Mouse (Mus musculus) embryonic fibroblast, embryonic 13.5 days (primary cell): ENCODE measurements at regions not wholly inside any gene's neighbourhood (a gene's known extent, or its start where the extent isn't known, plus 50 kb on each side); places are given as distances from the start of the nearest gene placed in this dataset.
"Not testable (repeated sequence)": the region's sequence is repeated elsewhere in the genome, so short reads cannot be mapped to it uniquely, and the experiment has no call there.

Experiments used
- H3K27ac ChIP-seq: 2 replicates; pipeline ENCODE4 v1.5.1; 2012; ENCODE audit warnings: low read length, control low read depth, inconsistent platforms; ENCODE audit not compliant: insufficient read depth
- H3K4me1 ChIP-seq: 2 replicates; pipeline ENCODE4 v1.6.1; 2011; ENCODE audit warnings: low read length; ENCODE audit not compliant: control insufficient read depth, insufficient read depth
- H3K4me3 ChIP-seq: 2 replicates; pipeline ENCODE4 v1.5.1; 2011; ENCODE audit warnings: mild to moderate bottlenecking, control low read depth, low read length; ENCODE audit not compliant: insufficient read depth
- CTCF ChIP-seq: IDR thresholded peaks from 2 replicates; pipeline ENCODE4 v1.5.1; 2011; ENCODE audit warnings: mild to moderate bottlenecking, control low read depth, low read length, moderate library complexity, borderline replicate concordance; ENCODE audit not compliant: insufficient read depth
- POLR2A ChIP-seq: IDR thresholded peaks from 2 replicates; pipeline ENCODE4 v1.6.1; 2011; ENCODE audit warnings: low read depth, mild to moderate bottlenecking, control low read depth, low read length, moderate library complexity

DNA sequence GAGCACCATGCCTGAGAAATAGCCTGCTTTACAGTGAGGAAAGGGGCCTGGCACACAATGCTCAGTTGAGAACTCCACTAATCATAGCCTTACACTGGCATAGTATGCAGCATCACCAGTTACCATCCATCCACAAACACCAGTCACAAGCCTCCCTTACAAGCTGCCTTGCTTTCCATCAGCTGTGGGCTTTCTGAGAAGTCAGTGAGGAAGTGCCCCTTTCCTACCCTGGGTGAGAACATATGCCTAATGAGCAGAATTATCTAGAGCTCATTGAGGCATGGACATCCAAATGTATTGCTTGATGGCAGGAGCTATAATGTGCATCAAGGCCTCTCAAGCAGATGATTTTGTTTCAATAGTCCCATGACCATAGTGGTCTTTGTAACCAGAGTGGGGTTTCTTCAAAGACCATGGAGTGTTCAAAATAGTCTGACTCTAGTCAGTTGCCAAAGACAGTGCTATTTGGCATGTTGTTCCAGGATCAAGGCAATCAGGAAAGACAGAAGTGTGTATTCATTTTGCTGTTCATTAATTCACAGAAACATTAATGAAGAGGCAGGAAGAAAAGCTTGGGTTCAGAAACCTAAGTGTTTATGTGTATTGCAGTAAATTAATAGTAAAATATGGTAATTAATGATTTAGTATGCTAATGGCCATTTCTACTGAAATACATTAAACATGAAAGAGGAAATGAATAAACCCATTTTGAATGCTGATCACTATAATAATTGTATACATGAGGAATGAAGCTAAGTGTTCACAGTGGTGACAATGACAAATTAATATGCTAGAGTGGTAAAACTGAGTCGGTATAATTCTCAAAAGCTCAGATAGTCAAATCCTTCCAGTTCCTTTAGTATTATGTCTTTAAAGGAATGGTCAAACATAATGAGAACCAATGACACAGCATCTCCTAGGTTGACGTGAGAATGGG lies 184.2 kb upstream of the Ugt8a start:
- TF ChIP-seq POLR2A (no peak), CTCF (no peak)
- Histone ChIP-seq H3K4me3 (no peak overlapping the region), H3K27ac (no peak overlapping the region)

DNA sequence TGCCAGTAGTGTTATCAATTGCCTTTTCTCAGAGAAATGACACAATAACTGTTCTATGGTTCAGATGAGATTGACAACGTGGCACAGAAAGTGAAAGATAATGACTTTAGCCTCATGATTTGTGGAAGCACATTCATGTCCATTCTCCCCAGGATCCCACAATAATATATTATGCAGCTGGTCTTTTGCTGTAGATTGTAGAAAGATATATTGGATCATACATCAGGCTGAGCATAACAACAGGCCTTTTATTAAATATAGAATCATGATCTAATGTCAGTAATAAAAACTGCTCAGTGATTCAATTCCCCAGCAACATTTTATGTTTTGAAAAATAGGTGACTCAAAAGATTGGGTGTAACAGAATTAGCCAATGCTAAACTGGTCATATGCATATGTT lies 196.9 kb upstream of the Arsj start:
- H3K4me3 ChIP-seq: no peak overlapping the region
- TF ChIP-seq POLR2A (no peak), CTCF (no peak)
- H3K27ac ChIP-seq: no peak overlapping the region
- H3K4me1 ChIP-seq: no peaks in the 10 kb centered on the region

More for the DNA sequence above, 184.2 kb upstream of the Ugt8a start:
- no peaks in the 10 kb centered on the region for H3K4me1 ChIP-seq

DNA sequence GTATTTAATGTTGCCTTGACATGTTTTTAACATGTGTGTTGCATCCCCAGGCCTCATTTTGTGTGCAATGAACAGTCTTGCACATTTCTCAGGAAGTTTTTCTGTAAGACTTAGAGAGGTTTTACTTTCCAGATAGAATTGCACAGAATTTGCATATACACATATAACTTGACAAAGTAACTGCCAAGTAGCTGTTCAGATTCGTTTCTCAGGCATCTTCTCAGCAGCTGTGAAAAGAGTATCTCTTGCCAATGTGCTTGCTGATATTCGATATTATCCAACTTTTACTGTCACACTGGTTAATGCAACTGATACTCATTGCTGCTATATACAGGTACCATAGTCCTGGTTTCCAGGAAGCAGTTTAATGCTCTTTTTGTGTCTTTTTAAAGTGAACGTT lies 154.5 kb upstream of the Arsj start:
- H3K4me3 ChIP-seq: no peak overlapping the region
- H3K27ac ChIP-seq: no peak overlapping the region
- no peaks in the 10 kb centered on the region for H3K4me1 ChIP-seq
- TF ChIP-seq CTCF (no peak), POLR2A (no peak)

DNA sequence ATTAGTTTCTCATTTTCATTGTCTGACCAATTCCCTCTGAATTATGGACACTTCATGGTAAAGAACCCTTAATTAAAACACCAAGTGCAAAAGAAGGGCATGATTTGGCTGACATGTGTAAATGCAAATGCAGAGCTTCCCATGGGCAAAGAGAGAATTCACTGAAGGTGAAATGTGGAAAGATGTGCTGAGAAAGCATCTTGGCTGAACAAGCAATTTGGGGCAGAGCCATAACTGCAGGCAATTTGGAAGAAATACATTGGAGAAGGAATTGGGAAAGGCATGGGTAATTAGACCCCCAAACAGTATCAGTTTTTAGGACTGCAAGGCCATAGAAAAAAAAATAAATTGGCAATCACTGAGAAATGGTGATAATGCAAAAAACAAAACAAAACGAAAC lies 153.3 kb upstream of the Arsj start:
- Histone ChIP-seq H3K4me3 (no peak overlapping the region), H3K27ac (no peak overlapping the region), H3K4me1 (no peaks in the 10 kb centered on the region)
- no peak for TF ChIP-seq CTCF
- no peak for TF ChIP-seq POLR2A

DNA sequence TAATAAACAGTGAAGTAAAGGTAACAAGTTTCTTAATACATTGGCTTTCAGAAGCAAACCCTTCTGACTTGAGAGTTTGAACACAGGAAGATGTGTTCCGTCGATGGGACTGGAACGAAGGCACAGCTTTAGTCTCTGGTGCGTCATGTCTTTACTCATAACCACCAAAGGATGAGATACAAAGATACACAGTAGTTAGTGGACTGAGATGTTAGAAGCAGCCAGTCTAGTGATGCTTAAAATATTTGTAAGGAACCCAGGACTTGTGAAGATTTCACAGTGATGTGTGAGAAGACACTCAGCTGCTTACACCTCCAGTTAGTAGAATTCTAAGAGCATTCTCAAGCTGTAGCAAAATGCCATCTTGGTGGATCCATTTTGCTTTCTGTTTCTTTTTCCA lies 135.9 kb upstream of the Arsj start:
- no peak for TF ChIP-seq POLR2A
- TF ChIP-seq CTCF: no peak
- Histone ChIP-seq H3K4me1 (no peaks in the 10 kb centered on the region), H3K27ac (no peak overlapping the region), H3K4me3 (no peak overlapping the region)

DNA sequence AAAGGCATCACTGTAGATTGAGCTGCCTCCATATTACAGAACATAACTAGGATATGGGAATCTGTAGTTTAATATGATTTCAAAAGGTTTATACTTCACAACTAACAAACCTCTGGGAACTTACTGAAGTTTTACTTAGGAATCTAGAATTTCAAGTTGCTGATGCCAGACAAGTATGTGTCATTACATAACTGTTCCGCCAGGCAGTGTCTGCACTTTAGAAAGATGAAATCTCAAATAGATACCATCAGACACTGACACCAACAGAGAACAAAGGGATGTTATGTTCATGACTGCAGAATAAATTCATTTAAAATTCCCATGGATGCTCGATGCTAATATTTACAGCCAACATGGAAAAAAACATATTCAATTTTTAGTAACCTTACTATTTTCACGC lies 117.7 kb upstream of the Arsj start:
- H3K27ac ChIP-seq: no peak overlapping the region
- H3K4me1 ChIP-seq: no peaks in the 10 kb centered on the region
- TF ChIP-seq CTCF (no peak), POLR2A (no peak)
- no peak overlapping the region for H3K4me3 ChIP-seq

DNA sequence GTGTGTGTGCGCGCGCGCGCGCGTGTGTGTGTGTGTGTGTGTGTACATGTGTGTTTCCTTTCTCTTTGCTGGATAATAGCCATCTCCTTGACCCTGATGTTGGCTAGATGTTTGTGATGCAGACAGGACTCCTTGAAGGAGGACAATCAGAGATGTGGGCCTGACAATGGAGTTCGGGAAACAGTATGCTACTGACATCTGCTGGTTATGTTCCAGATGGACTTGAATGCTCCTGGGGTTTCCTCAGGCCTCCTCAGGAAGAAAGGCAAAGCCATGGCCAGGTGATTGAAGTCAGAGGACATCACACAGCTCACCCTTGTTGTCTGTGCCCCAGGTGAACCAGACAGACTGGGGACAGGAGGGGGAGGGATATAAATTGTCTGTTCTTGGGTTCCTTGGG lies 102.2 kb upstream of the Arsj start:
- no peak overlapping the region for H3K4me3 ChIP-seq
- no peaks in the 10 kb centered on the region for H3K4me1 ChIP-seq
- H3K27ac ChIP-seq: no peak overlapping the region
- TF ChIP-seq CTCF (no peak), POLR2A (no peak)

DNA sequence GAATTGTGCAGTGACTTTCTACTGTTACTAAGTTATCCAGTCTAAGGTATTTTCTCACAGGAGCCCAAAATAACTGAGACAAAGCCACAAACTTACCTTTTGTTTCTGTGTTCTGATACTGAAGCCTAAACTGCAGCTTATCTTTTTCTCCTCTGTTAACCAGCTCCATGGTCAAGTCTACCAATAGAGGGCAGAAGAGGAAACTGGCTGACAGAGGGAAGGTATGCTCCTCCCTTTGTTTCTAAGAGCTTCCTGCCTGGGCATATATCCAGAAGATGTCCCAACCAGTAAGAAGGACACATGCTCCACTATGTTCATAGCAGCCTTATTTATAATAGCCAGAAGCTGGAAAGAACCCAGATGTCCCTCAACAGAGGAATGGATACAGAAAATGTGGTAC lies 91.5 kb upstream of the Arsj start:
- H3K27ac ChIP-seq, H3K4me1 ChIP-seq, H3K4me3 ChIP-seq: not testable (repeated sequence)

DNA sequence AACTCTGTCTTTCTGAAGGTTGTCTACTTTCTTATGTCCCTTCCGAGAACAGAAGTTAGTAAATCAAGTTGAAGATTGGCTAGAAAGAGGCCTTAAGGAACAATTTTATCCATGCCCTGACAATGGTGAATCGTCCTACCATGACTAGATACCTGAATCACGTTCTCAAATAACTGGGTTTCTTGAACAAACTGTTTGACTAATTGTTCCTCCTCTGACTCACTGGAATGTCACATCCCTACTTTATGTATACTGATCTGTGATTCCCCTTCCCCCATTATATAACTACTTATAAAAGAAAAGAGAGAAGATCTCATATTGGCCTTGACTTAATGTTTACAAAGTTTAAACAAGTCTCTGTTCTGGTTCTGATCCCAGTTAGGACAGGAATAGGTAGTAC lies 89.9 kb upstream of the Arsj start:
- peak overlapping the region; percentile 38; the same call in 1 of the 2 replicates for H3K27ac ChIP-seq

DNA sequence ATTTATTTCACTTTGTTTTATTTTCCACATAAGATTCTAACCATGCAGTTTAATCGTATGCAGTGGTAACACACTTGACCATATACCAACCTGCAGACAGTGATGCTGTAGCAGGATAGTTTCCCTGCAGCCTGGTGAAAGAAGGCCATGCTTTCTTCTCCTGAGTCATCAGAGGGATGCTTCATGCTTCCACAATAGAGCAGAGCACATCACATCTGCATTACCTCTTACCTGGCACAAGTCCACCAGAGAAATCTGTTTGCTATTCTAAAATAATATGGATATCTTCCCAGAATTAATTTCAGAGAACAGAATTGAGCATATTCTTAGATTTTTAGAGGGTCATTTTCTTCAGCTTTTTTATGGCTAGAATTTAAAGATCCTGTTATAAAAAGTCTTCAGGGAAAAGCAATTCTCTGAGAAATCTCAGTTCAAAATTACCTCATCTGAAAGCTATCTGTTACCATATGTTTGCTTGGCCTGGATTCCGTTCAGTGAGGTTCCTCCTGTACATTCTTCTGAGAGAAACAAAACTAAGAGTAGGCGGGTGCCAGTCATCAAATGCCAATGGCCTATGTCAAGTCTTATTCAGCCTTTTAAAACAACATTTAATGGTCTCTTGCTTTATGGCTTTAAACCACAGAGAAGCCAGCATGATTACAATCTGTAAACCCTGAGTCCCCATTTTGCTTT lies 87.3 kb upstream of the Arsj start:
- no peak overlapping the region for H3K4me3 ChIP-seq
- TF ChIP-seq POLR2A: no peak
- TF ChIP-seq CTCF: no peak

More for the DNA sequence above, 89.9 kb upstream of the Arsj start:
- Histone ChIP-seq H3K4me3 (no peak overlapping the region), H3K4me1 (no peaks in the 10 kb centered on the region; the same call in 1 of the 2 replicates)
- no peak for TF ChIP-seq POLR2A
- TF ChIP-seq CTCF: no peak

More for the DNA sequence above, 87.3 kb upstream of the Arsj start:
- H3K4me1 ChIP-seq: no peaks in the 10 kb centered on the region; the same call in 1 of the 2 replicates
- peak overlapping the region; percentile 67 for H3K27ac ChIP-seq
